Mouse (Mus musculus) B cell, adult 62 days (primary cell): ENCODE measurements around the gene Cc2d1b. TPM values are rescaled to one million over a fixed set of nuclear protein-coding genes. Genes with fewer than 3 reads are reported as not detected.

Experiments
- total RNA-seq: library from RNA; stranded (reverse); gene quantifications from 4 replicates; pipeline ENCODE4 v1.2.4, GENCODE M21; 2023

Cc2d1b gene
- 107 to 116 TPM (median 111 TPM) in 4 replicates for total RNA-seq

DNA sequence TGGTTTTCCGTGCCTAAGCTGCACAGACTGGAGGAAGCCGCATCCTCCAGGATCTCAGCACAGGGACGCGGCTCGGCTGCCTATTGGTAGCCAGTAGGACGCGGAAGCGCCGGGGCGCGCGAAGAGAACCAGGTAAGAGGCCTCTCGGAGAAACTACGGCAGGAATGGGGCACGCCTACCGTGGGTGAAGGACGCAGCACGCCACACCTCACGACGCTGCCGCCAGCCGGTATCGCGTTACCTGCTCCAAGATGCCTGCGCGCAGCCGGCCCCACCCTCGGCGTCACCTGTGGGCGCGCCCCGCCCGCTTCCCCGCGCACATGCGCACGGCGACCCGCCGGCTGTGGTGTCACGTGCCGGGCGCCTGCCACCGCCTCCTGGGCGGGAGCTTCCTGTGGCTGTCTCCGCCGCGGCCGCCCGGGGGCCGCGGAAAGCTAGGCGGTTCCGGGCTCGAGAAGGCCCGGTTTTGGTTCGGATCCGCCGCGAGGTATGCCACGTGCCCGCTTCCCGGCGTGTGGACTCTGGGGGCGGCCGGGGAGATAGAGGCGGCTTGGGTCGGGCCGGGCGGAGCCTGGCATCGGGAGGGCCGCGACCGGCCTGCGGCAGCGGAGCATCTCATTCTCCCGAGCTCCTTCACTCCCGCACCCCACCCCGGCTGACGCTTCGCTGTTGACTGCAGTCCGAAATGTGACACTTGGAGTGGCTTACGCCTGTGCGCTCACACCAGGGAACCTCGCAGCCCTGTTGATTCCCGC is at the start of gene Cc2d1b:
Gene Cc2d1b, plus strand, starts transcription at position 354 of the 755 bp plus-strand sequence.

DNA sequence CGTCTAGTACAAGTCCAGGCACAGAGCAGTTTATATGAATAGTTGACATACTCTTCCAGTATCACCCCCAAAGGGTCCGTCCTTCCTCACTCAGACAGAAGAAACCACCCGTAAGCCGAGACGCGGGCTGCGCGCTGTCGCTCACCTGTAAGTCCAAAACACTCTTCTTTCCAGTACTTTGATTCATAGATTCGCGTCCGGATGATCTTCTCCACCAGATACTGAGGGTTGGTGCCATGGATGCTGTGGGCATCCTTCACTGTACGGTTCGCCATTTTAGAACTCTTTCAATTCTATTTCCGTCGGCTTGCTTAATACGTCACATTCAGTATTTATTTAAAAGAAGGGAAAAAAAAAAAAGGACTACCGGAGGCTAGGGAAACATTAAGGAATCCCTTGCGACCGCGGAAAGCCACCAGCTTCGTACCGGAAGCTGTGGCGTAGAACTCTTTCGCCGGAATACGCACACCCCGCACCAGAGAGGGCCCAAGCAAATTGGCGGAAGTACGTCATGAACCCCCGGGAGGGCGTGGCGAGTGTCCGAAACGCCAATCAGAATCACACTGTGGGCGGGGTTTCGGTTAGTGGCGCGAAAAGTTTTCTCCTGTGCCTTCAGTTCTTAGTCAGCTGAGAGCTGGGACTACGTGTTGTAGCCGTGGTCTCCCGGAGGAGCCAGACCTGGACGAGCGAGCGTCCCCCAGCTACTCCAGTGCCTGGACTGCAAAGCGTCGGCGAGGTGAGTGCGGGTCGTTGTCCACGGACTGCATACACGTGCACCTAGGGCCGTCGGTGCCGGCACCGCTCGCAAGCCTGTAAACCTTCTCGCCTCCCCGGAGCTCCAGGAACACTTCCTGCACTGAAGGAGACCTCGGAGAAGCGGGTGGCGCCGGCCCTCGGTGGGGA is 40.6 kb upstream of the Cc2d1b start, which contains the start of the genes Prpf38a and Orc1:
Gene Prpf38a, minus strand, starts transcription at position 497 of the 903 bp plus-strand sequence.
Gene Orc1, plus strand, starts transcription at position 584 of the 903 bp plus-strand sequence.

Other genes with a start within 250 kb of the Cc2d1b start
- not detected in 4 replicates for gene Shisal2a, start 236.6 kb upstream of the Cc2d1b start, total RNA-seq
- 0.75 to 3.1 TPM (median 1.6 TPM) in 4 replicates for gene Gpx7, start 213.0 kb upstream of the Cc2d1b start, total RNA-seq
- 288 to 331 TPM (median 307 TPM) in 4 replicates for gene Tut4, start 160.5 kb upstream of the Cc2d1b start, total RNA-seq
- gene Prpf38a, start 40.6 kb upstream of the Cc2d1b start, total RNA-seq, result 53.1 to 62.0 TPM (median 58.8 TPM) in 4 replicates
- gene Orc1, start 40.5 kb upstream of the Cc2d1b start, total RNA-seq, result 2.3 to 4.2 TPM (median 2.6 TPM) in 4 replicates
- gene 3110021N24Rik, start 99.7 kb downstream of the Cc2d1b start, total RNA-seq, result not detected in 4 replicates
- 0.15 to 0.28 TPM (median 0.18 TPM) in 3 of 4 replicates, not detected in the other for gene Zfyve9, start 160.9 kb downstream of the Cc2d1b start, total RNA-seq
- 65.3 to 70.0 TPM (median 67.5 TPM) in 4 replicates for gene Btf3l4, start 213.7 kb downstream of the Cc2d1b start, total RNA-seq
- gene Txndc12, start 214.7 kb downstream of the Cc2d1b start, total RNA-seq, result 25.8 to 30.8 TPM (median 28.1 TPM) in 4 replicates
- 22.9 to 26.7 TPM (median 25.6 TPM) in 4 replicates for gene Kti12, start 227.8 kb downstream of the Cc2d1b start, total RNA-seq
- gene A730015C16Rik, start 228.7 kb downstream of the Cc2d1b start, total RNA-seq, result 0.47 to 0.48 TPM in 2 of 4 replicates, not detected in the others